ENCODE assay signal across 8 mouse cellular contexts in genomic region chr5:65435806-65436561, GRCm38 (mm10). TPM values are rescaled to one million over a fixed set of nuclear protein-coding genes. Genes with fewer than 3 reads are reported as not detected.
A peak's percentile ranks its signal among the peaks of the same experiment; 100 is the strongest.
DNase-seq lines count a peak whose midpoint lies in the region; ATAC-seq and TF ChIP-seq lines count a peak whose summit lies in the region.

Ugdh (minus strand) TSS chr5:65435949.

- peak; percentile 85 for DNase-seq in MEL-GATA-1-ER (ENCODE audit: extremely low read depth, low read depth)
- DNase-seq in cerebellum, adult 8-10 months, result peak; percentile 95
- peak; percentile 97 for DNase-seq in hindbrain, embryonic 10.5 days (ENCODE audit: low spot score)
- peak; percentile 97 for DNase-seq in layer of hippocampus, adult 9-11 months
- peak; percentile 99 for DNase-seq in lung, postnatal 0 days (ENCODE audit: low spot score)
- peak; percentile 94 for DNase-seq in ovary, postnatal 14 days (ENCODE audit: low spot score)
- peak; percentile 98 for DNase-seq in thymus, postnatal 14 days

- no peaks in the 10 kb centered on the region for H3K27me3 ChIP-seq in hindbrain, embryonic 10.5 days (ENCODE audit: insufficient read depth, poor library complexity, severe bottlenecking)
- H3K27me3 ChIP-seq in lung, postnatal 0 days (replicated peaks; ENCODE audit: insufficient read depth, low read length), result no peaks in the 10 kb centered on the region

- TF ChIP-seq CTCF in lung, postnatal 0 days (IDR thresholded peaks at IDR 0.05), result peak; percentile 7; the same call in 1 of the 2 replicates

- peak within 1 kb of the TSS; percentile 65 for H3K9ac ChIP-seq in lung, postnatal 0 days (replicated peaks; ENCODE audit: low read depth)

- peak within 1 kb of the TSS; percentile 89 for H3K27ac ChIP-seq in hindbrain, embryonic 10.5 days
- H3K27ac ChIP-seq in lung, postnatal 0 days (ENCODE audit: low read length), result peak within 1 kb of the TSS; percentile 76

- peak; percentile 24; the same call in 1 of the 2 replicates for TF ChIP-seq EP300 in lung, postnatal 0 days (IDR thresholded peaks at IDR 0.05)

- H3K4me1 ChIP-seq in hindbrain, embryonic 10.5 days (replicated peaks), result peaks cover 18% of the 10 kb centered on the region
- no peaks in the 10 kb centered on the region for H3K4me1 ChIP-seq in lung, postnatal 0 days (ENCODE audit: insufficient read depth, low read depth, low read length)

- WGBS in hindbrain, embryonic 10.5 days, result 1% methylated on average over 51 of the region's 51 CpGs
- WGBS in lung, postnatal 0 days, result under 1% methylated on average over 48 of the region's 51 CpGs

- H3K36me3 ChIP-seq in hindbrain, embryonic 10.5 days, result no peaks in the 10 kb centered on the region; the same call in 1 of the 2 replicates
- H3K36me3 ChIP-seq in lung, postnatal 0 days (ENCODE audit: insufficient read depth, low read length), result no peaks in the 10 kb centered on the region

- peak within 1 kb of the TSS; percentile 79 for H3K4me3 ChIP-seq in hindbrain, embryonic 10.5 days
- peak within 1 kb of the TSS; percentile 77 for H3K4me3 ChIP-seq in lung, postnatal 0 days (ENCODE audit: low read depth, low read length)

- peak within 1 kb of the TSS; percentile 55 for H3K4me2 ChIP-seq in lung, postnatal 0 days (replicated peaks; ENCODE audit: low read depth, low read length)

- H3K9me3 ChIP-seq in hindbrain, embryonic 10.5 days, result no peaks in the 10 kb centered on the region
- no peaks in the 10 kb centered on the region for H3K9me3 ChIP-seq in lung, postnatal 0 days (ENCODE audit: low read length)

- ATAC-seq in frontal cortex, adult (ENCODE audit: low TSS enrichment), result peak; percentile 90
- peak; percentile 98 for ATAC-seq in lung, postnatal 0 days

RNA-seq across cellular contexts. Expression of gene Ugdh, which starts in this region (rescaled TPM):
- 52.0 and 62.9 TPM in 2 replicates for polyA plus RNA-seq in hindbrain, embryonic 10.5 days (2016; fragmentation: Nextera tagmentation; extraction: Ambion mirVana)
- 71.9 and 77.3 TPM in 2 replicates for polyA plus RNA-seq in lung, postnatal 0 days (2015; fragmentation: Nextera tagmentation; extraction: Ambion mirVana)

Comparison
In these comparisons a context has a peak if more than half of its experiments do, and no peak if none do; other contexts are left out.
1. Peak in every context shown above with its lines: DNase-seq, ATAC-seq, H3K4me3 ChIP-seq and H3K27ac ChIP-seq.